Mouse (Mus musculus) bone marrow, adult 2 months (tissue): ENCODE data around the gene Atp2c2.

Experiments used
- CTCF ChIP-seq: fragments of 200-500 bp; IDR thresholded peaks from 2 replicates; pipeline ENCODE4 v1.5.1; 2011; ENCODE audit warnings: low read length, control low read depth; ENCODE audit not compliant: control insufficient read depth, insufficient read depth
- POLR2A ChIP-seq: fragments of 200-500 bp; IDR thresholded peaks from 2 replicates; pipeline ENCODE4 v1.6.1; 2011; ENCODE audit warnings: low read depth, mild to moderate bottlenecking, control low read depth, low read length, borderline replicate concordance; ENCODE audit not compliant: control insufficient read depth

DNA sequence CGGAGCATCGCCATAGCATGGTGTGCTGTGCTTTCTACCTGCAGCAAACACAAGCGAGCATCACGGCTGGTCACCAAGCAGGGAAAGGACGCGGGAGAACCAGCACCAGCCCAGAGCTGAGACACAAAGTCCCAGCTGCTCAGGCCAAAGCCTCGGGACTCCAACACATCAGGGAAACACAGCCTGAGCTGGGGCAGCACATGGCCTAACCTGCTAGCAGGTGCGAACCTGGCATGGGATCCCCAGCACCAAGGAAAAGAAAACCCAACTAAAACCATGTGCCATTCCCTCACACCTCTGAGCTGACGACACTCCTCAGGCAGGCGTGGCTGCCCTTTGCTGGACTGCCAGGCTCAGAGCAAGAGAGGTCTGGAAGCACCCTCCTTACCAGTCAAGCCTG is 65.5 kb downstream of the Atp2c2 start:
- TF ChIP-seq CTCF (no peak), POLR2A (no peak)
